8 mouse cellular contexts compared by ENCODE assay signal in genomic region chr15:79950250-79951025, GRCm38 (mm10). TPM values are rescaled to one million over a fixed set of nuclear protein-coding genes. Genes with fewer than 3 reads are reported as not detected.
DNase-seq lines count a peak whose midpoint lies in the region; ATAC-seq and TF ChIP-seq lines count a peak whose summit lies in the region.

No protein-coding gene starts in this region.

- 2% methylated on average over 24 of the region's 24 CpGs for WGBS in embryonic facial prominence, embryonic 12.5 days
- 4% methylated on average over 24 of the region's 24 CpGs for WGBS in heart, postnatal 0 days

- dilution Hi-C loops in CH12.LX (cut with MboI; ENCODE audit: extremely low pct_ligation_motif_present, extremely low pct_unique_long_range_greater_than_20kb, low sequenced_read_pairs): no loop called here

- ATAC-seq in embryonic facial prominence, embryonic 12.5 days (ENCODE audit: insufficient number of reproducible peaks, insufficient read depth, low FRiP score, low TSS enrichment): peak; percentile 32; the same call in 1 of the 2 replicates
- ATAC-seq in heart, postnatal 0 days (ENCODE audit: insufficient read depth, low read depth): peak; percentile 25; the same call in 1 of the 2 replicates
- no peak for ATAC-seq in erythroid progenitor cell, adult 5-6 weeks (replicated peaks; ENCODE audit: low FRiP score, poor library complexity, severe bottlenecking)

- peaks cover 5% of the 10 kb centered on the region for H3K9me3 ChIP-seq in CH12.LX (replicated peaks; ENCODE audit: low read length)
- 0 out of 2 replicates have a peak, but pooled peaks cover 2% of the 10 kb centered on the region for H3K9me3 ChIP-seq in embryonic facial prominence, embryonic 12.5 days
- no peaks in the 10 kb centered on the region for H3K9me3 ChIP-seq in heart, postnatal 0 days (replicated peaks; ENCODE audit: control insufficient read depth, low read length)

- peaks cover 3 to 15% of the 10 kb centered on the region in 2 experiments; a peak in 2 of 4 replicates for H3K4me1 ChIP-seq in CH12.LX (ENCODE audit: control insufficient read depth in 1 of 2, insufficient read depth in 2 of 2)
- peaks cover 32% of the 10 kb centered on the region for H3K4me1 ChIP-seq in embryonic facial prominence, embryonic 12.5 days
- peaks cover 36% of the 10 kb centered on the region for H3K4me1 ChIP-seq in heart, postnatal 0 days (ENCODE audit: control insufficient read depth, insufficient read depth)

- no peaks in the 10 kb centered on the region for H3K79me2 ChIP-seq in CH12.LX (replicated peaks; ENCODE audit: control insufficient read depth, extremely low read depth, insufficient read depth, poor library complexity, severe bottlenecking)

- in situ Hi-C loops in CH12.LX (cut with MboI; ENCODE audit: low pct_ligation_motif_present, low pct_unique_long_range_greater_than_20kb, low sequenced_read_pairs): loop anchor here (5.0 kb wide), 1 partner anchor 127 kb away; no protein-coding TSS in a partner anchor

- TF ChIP-seq POLR2A in CH12.LX (IDR thresholded peaks at IDR 0.05; ENCODE audit: low read depth, low read length): no peak

- peak; percentile 71 for TF ChIP-seq RAD21 in CH12.LX (IDR thresholded peaks at IDR 0.05; ENCODE audit: low read depth, low read length)

- H3K9ac ChIP-seq in CH12.LX (ENCODE audit: insufficient read depth, low read depth): no peak overlapping the region
- peak overlapping the region; percentile 38; the same call in 1 of the 2 replicates for H3K9ac ChIP-seq in embryonic facial prominence, embryonic 12.5 days
- peak overlapping the region; percentile 45 for H3K9ac ChIP-seq in heart, postnatal 0 days (replicated peaks; ENCODE audit: low read depth, low read length)

- TF ChIP-seq CTCF in CH12.LX (conservative IDR thresholded peaks at IDR 0.05 in 1 of 2, IDR thresholded peaks at IDR 0.05 in 1 of 2; ENCODE audit: low read depth in 2 of 2, low read length in 2 of 2): peak in 1 of 2 experiments; percentile 77; a peak in 2 of 4 replicates
- peak; percentile 60 for TF ChIP-seq CTCF in heart, postnatal 0 days (IDR thresholded peaks at IDR 0.05; ENCODE audit: low read depth)

- no peak overlapping the region for H3K4me2 ChIP-seq in CH12.LX (ENCODE audit: insufficient read depth, low read depth, poor library complexity, severe bottlenecking)
- peak overlapping the region; percentile 65 for H3K4me2 ChIP-seq in embryonic facial prominence, embryonic 12.5 days (replicated peaks)
- peak overlapping the region; percentile 59 for H3K4me2 ChIP-seq in heart, postnatal 0 days (ENCODE audit: low read depth, low read length)

- TF ChIP-seq EP300 in CH12.LX (IDR thresholded peaks at IDR 0.05; ENCODE audit: low read length): no peak
- no peak; the same call in 1 of the 2 replicates for TF ChIP-seq EP300 in heart, postnatal 0 days (IDR thresholded peaks at IDR 0.05; ENCODE audit: low read depth)

- H3K27ac ChIP-seq in CH12.LX (ENCODE audit: insufficient read depth, low read depth): no peak overlapping the region
- peak overlapping the region; percentile 42 for H3K27ac ChIP-seq in embryonic facial prominence, embryonic 12.5 days
- H3K27ac ChIP-seq in heart, postnatal 0 days (ENCODE audit: low read depth): peak overlapping the region; percentile 73

- H3K36me3 ChIP-seq in CH12.LX (replicated peaks in 1 of 2; ENCODE audit: control insufficient read depth in 1 of 2, insufficient read depth in 1 of 2, low read length in 1 of 2): no peaks in the 10 kb centered on the region
- no peaks in the 10 kb centered on the region for H3K36me3 ChIP-seq in embryonic facial prominence, embryonic 12.5 days
- no peaks in the 10 kb centered on the region for H3K36me3 ChIP-seq in heart, postnatal 0 days (replicated peaks; ENCODE audit: control insufficient read depth, insufficient read depth, low read length)

- H3K27me3 ChIP-seq in CH12.LX (replicated peaks): peaks cover 17% of the 10 kb centered on the region
- H3K27me3 ChIP-seq in embryonic facial prominence, embryonic 12.5 days: no peaks in the 10 kb centered on the region
- no peaks in the 10 kb centered on the region for H3K27me3 ChIP-seq in heart, postnatal 0 days (ENCODE audit: control insufficient read depth, insufficient read depth, low read length)

- H3K4me3 ChIP-seq in CH12.LX (replicated peaks in 1 of 3; ENCODE audit: low read depth in 2 of 3, low read length in 2 of 3, poor library complexity in 1 of 3): no peak overlapping the region
- H3K4me3 ChIP-seq in embryonic facial prominence, embryonic 12.5 days: peak overlapping the region; percentile 25
- H3K4me3 ChIP-seq in heart, postnatal 0 days (ENCODE audit: low read depth, low read length): peak overlapping the region; percentile 24

- no peak for DNase-seq in CH12.LX (ENCODE audit: extremely low read depth)
- peak; percentile 58 for DNase-seq in adrenal gland, adult 8-10 months
- peak; percentile 45 for DNase-seq in heart, postnatal 0 days (ENCODE audit: low spot score)
- DNase-seq in kidney, postnatal 14 days: peak; percentile 85
- peak; percentile 83 to 85 for DNase-seq in lung, postnatal 4 days
- DNase-seq in right cerebral cortex, postnatal 25 days: peak; percentile 59

TF ChIP-seq in CH12.LX, 34 proteins besides CTCF, POLR2A, EP300 and RAD21:
- TF ChIP-seq BHLHE40 (IDR thresholded peaks at IDR 0.05; ENCODE audit: low read depth, low read length): 0 out of 2 replicates have a peak, but pooled peaks have one; percentile 7
- TF ChIP-seq SMC3 (IDR thresholded peaks at IDR 0.05; ENCODE audit: low read depth, low read length): peak; percentile 84
- no peak for TF ChIP-seq TBP (conservative IDR thresholded peaks at IDR 0.05; ENCODE audit: low read depth, low read length)
TF ChIP-seq in CH12.LX: peak in this region for 2.

RNA-seq across cellular contexts. Expression of gene Cbx7, which starts 20.5 kb away (rescaled TPM):
- total RNA-seq in CH12.LX (2012; rRNA removed): 10.0 and 12.1 TPM in 2 replicates
- total RNA-seq in CH12.LX (2014; rRNA removed): 5.6 and 8.1 TPM in 2 replicates
- 12.4 and 14.7 TPM in 2 replicates for polyA plus RNA-seq in CH12.LX (2012; ENCODE audit: insufficient read length, low read depth)
- total RNA-seq in adrenal gland, adult 8-10 months (2022): 10 to 100 TPM; 27.5 to 51.1 (median 40.9) TPM
- 1.9 and 3.2 TPM in 2 replicates for polyA plus RNA-seq in embryonic facial prominence, embryonic 12.5 days (2016; fragmentation: Nextera tagmentation; extraction: Ambion mirVana)
- 0.50 and 2.1 TPM in 2 replicates for total RNA-seq in heart, postnatal 0 days (2014; rRNA removed; ENCODE audit: low replicate concordance)
- polyA plus RNA-seq in heart, postnatal 0 days (2015; fragmentation: Nextera tagmentation; extraction: Ambion mirVana): 0.82 and 1.0 TPM in 2 replicates
- 21.0 and 23.1 TPM in 2 replicates for total RNA-seq in erythroid progenitor cell, adult 5-6 weeks (2015; ENCODE audit: low replicate concordance)
- 12.1 and 15.4 TPM in 2 replicates for total RNA-seq in erythroid progenitor cell, adult 5-6 weeks (2017; ENCODE audit: low replicate concordance)

RNA-seq across cellular contexts. Expression of gene Apobec3, which starts 59.0 kb away (rescaled TPM):
- 3.9 and 4.7 TPM in 2 replicates for total RNA-seq in CH12.LX (2012; rRNA removed)
- 8.7 and 10.4 TPM in 2 replicates for total RNA-seq in CH12.LX (2014; rRNA removed)
- 94.3 and 98.5 TPM in 2 replicates for polyA plus RNA-seq in CH12.LX (2012; ENCODE audit: insufficient read length, low read depth)
- total RNA-seq in adrenal gland, adult 8-10 months (2022): 10 to 100 TPM; 16.1 to 29.3 (median 22.9) TPM
- 8.4 and 10.0 TPM in 2 replicates for polyA plus RNA-seq in embryonic facial prominence, embryonic 12.5 days (2016; fragmentation: Nextera tagmentation; extraction: Ambion mirVana)
- total RNA-seq in heart, postnatal 0 days (2014; rRNA removed; ENCODE audit: low replicate concordance): 2.3 and 5.1 TPM in 2 replicates
- 6.3 and 6.6 TPM in 2 replicates for polyA plus RNA-seq in heart, postnatal 0 days (2015; fragmentation: Nextera tagmentation; extraction: Ambion mirVana)
- 229 and 314 TPM in 2 replicates for total RNA-seq in erythroid progenitor cell, adult 5-6 weeks (2015; ENCODE audit: low replicate concordance)
- total RNA-seq in erythroid progenitor cell, adult 5-6 weeks (2017; ENCODE audit: low replicate concordance): 185 and 259 TPM in 2 replicates

Comparison
In these comparisons a context has a peak if more than half of its experiments do, and no peak if none do; other contexts are left out.
1. H3K4me3 ChIP-seq: peak in embryonic facial prominence, embryonic 12.5 days (single experiment) and heart, postnatal 0 days (single experiment); none in CH12.LX (0 of 3).
2. RNA of gene Apobec3, which starts 59.0 kb away (total RNA-seq): 185 to 314 TPM in erythroid progenitor cell, adult 5-6 weeks; 16.1 to 29.3 TPM in adrenal gland, adult 8-10 months, 3.9 to 10.4 TPM in CH12.LX and 2.3 to 5.1 TPM in heart, postnatal 0 days; every median in the first group is over 4 times any median in the second.